In the genomic region with DNA sequence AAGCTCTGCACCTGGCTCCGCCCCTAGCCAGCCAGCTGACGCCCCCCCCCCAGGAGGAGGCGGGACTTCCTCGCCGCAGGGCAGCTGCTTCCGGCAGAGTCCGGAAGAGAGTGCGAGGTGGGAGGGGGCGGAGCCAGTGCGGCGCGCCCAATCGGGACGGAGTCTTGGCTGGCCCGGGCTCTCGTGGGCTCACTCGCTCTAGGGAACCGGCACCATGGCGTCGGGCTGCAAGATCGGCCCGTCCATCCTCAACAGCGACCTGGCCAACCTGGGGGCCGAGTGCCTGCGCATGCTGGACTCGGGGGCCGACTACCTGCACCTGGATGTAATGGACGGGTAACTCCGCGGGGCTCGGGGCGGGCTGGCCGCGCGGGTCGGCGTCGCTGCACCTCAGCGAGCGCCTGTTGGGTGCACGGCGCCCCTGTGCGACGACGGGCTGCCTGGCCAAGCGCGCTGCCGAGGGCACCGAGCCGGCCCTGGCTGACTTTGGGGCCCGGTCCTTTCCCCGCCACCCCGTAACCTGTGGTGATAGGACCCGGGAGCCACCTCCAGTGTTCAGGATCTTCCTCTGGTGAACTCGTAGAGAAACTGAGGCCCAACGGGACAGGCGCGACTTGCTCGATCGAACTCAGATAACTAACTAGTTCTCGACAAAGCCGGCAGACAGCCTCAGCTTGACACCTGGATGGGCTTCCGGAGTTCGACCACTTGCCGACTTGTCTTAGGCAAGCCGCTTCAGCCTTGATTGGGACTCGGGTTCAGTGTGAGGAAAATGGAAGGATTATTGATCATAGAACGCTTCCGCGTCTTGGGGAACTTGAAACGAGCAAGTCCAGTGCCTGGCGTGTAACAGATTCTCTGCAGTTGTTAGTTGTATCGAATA, we compare ENCODE assay signal across 8 mouse cellular contexts. TPM values are rescaled to one million over a fixed set of nuclear protein-coding genes. Genes with fewer than 3 reads are reported as not detected.
DNase-seq lines count a peak whose midpoint lies in the region; ATAC-seq lines count a peak whose summit lies in the region.

Gene Rpe (plus strand): TSS at position 139 of the 883 bp plus-strand sequence.

- ATAC-seq in hindbrain, embryonic 16.5 days: peak; percentile 100

- H3K36me3 ChIP-seq in hindbrain, embryonic 16.5 days (ENCODE audit: control insufficient read depth, insufficient read depth, low read length): no peaks in the 10 kb centered on the region
- no peaks in the 10 kb centered on the region for H3K36me3 ChIP-seq in macrophage (ENCODE audit: inconsistent target)

- peak within 1 kb of the TSS; percentile 81 for H3K27ac ChIP-seq in hindbrain, embryonic 16.5 days (ENCODE audit: low read depth, low read length)
- H3K27ac ChIP-seq in macrophage: peak within 1 kb of the TSS; percentile 48

- peaks cover 48% of the 10 kb centered on the region for H3K79me2 ChIP-seq in macrophage (ENCODE audit: inconsistent target)

- under 1% methylated on average over 67 of the region's 73 CpGs for WGBS in hindbrain, embryonic 16.5 days
- WGBS in macrophage (ENCODE audit: missing documents): under 1% methylated on average over 73 of the region's 73 CpGs

- peaks cover 11% of the 10 kb centered on the region for H3K4me1 ChIP-seq in hindbrain, embryonic 16.5 days (ENCODE audit: control insufficient read depth, insufficient read depth, low read depth, low read length)

- DNase-seq in T-cell, adult 2 months (ENCODE audit: low spot score): peak; percentile 92
- peak; percentile 86 to 93 for DNase-seq in cerebellum, postnatal 36 days
- peak; percentile 92 for DNase-seq in gastrocnemius, adult 18-20 months (ENCODE audit: low spot score)
- peak; percentile 89 to 94 for DNase-seq in left cerebral cortex, adult 18-20 months (ENCODE audit: low spot score in 2 of 2)
- peak; percentile 93 for DNase-seq in right cerebral cortex, adult 18-20 months
- peak; percentile 72 for DNase-seq in urinary bladder, postnatal 10 days (ENCODE audit: low spot score)

- H3K9ac ChIP-seq in hindbrain, embryonic 16.5 days (ENCODE audit: low read depth, low read length): peak within 1 kb of the TSS; percentile 85

- H3K27me3 ChIP-seq in hindbrain, embryonic 16.5 days (replicated peaks; ENCODE audit: control insufficient read depth, insufficient read depth, low read length): no peaks in the 10 kb centered on the region

- H3K9me3 ChIP-seq in hindbrain, embryonic 16.5 days (ENCODE audit: control insufficient read depth, low read length): no peaks in the 10 kb centered on the region

- H3K4me2 ChIP-seq in hindbrain, embryonic 16.5 days (ENCODE audit: low read length): peak within 1 kb of the TSS; percentile 57

- peak within 1 kb of the TSS; percentile 95 for H3K4me3 ChIP-seq in hindbrain, embryonic 16.5 days (ENCODE audit: low read length)
- H3K4me3 ChIP-seq in macrophage (ENCODE audit: inconsistent target): peak within 1 kb of the TSS; percentile 85

RNA-seq across cellular contexts. Expression of gene Rpe, which starts in this region (rescaled TPM):
- 10 to 100 TPM in 1 of 2 experiments, 1 to 10 TPM in 1; 9.6 to 11.0 TPM for total RNA-seq in gastrocnemius, adult 18-20 months (2021)
- 40.4 and 42.8 TPM in 2 replicates for polyA plus RNA-seq in hindbrain, embryonic 16.5 days (2015; fragmentation: Nextera tagmentation; extraction: Ambion mirVana)
- 10 to 100 TPM; 27.4 to 33.2 TPM for total RNA-seq in left cerebral cortex, adult 18-20 months (2021)
- 10 to 100 TPM; 17.0 to 93.5 (median 49.7) TPM for total RNA-seq in macrophage (2018; cell fraction: chromatin; rRNA removed)
- 10 to 100 TPM; 25.6 to 59.7 (median 36.0) TPM for total RNA-seq in macrophage (2018; cell fraction: cytosol; rRNA removed)
- 100 to 1,000 TPM in 3 of 26 experiments, 10 to 100 TPM in 23; 23.5 to 104 (median 58.4) TPM for total RNA-seq in macrophage (2018; cell fraction: nucleus; rRNA removed)
- polyA plus RNA-seq in macrophage (2018): 27.1 to 39.0 TPM (median 31.5 TPM) in 3 replicates

Comparison
In these comparisons a context has a peak if more than half of its experiments do, and no peak if none do; other contexts are left out.
1. Peak in every context shown above with its lines: DNase-seq, ATAC-seq, H3K4me3 ChIP-seq and H3K27ac ChIP-seq.